Mouse (Mus musculus) layer of hippocampus, adult 8-10 months (tissue): ENCODE results near the gene Rreb1. TPM values are rescaled to one million over a fixed set of nuclear protein-coding genes. Genes with fewer than 3 reads are reported as not detected.

ENCODE experiments used
- DNase-seq, 2 experiments: peaks; one replicate each; pipeline ENCODE4 v3.0.0; 2022; ENCODE audit warnings: low spot score in 2 of 2
- total RNA-seq, 4 experiments: library from RNA; stranded (reverse); gene quantifications; 2 replicates each; pipeline ENCODE4 v1.2.4; 2022

The Rreb1 gene
- total RNA-seq, 4 experiments from 2014 or later: 70.8 to 99.4 (median 89.0) TPM

DNA sequence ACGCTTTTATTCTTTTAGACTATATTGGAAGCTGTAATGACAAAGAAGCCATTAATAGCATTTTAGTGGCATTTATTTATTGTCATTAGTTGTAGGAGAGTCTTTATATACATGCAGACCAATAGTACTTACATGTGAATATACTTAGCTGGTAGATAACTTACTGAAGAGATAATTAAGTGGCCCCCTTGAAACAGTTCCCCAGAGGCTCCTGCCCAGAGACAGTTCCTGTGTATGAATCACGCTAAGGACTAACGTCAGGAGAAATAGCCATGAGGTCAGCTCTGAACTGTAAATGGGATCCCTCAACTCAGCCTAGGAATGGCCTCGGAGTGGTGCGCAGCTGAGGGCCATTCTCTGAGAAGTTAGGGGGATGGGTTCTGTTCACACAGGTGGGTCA lies 73.4 kb downstream of the Rreb1 start:
- DNase-seq: no peak

GRCm38 (mm10) chr13:37852850-37853249 lies 74.7 kb downstream of the Rreb1 start:
- no peak for DNase-seq

DNA sequence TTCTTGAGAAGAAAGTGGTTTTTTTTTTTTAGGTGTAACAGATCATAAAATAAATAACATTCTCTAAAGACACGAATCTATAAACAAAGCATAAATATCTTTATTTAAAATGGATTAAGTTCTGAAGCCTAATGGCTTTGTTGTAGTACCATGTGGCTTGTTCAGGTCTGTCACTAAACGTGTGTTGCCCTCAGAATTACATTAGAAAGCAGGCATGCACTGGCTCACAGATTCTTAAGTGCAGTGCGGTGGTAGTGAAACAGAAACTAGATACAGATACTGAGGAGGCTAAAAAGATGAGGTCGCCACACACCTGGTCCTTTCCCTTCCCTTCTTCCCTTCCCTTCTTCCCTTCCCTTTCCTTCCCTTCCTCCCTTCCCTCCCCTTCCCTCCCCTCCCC lies 75.2 kb downstream of the Rreb1 start:
- DNase-seq: no peak

- no peak for DNase-seq
Measured at GRCm38 (mm10) chr13:37854031-37854431, 75.8 kb downstream of the Rreb1 start.

- no peak for DNase-seq
Measured at GRCm38 (mm10) chr13:37854455-37855220, 76.4 kb downstream of the Rreb1 start.

- DNase-seq: no peak
Measured at GRCm38 (mm10) chr13:37855221-37855757, 77.1 kb downstream of the Rreb1 start.

- no peak for DNase-seq
Measured at GRCm38 (mm10) chr13:37855765-37856164, 77.6 kb downstream of the Rreb1 start.

GRCm38 (mm10) chr13:37856537-37856936 lies 78.3 kb downstream of the Rreb1 start:
- DNase-seq: no peak

GRCm38 (mm10) chr13:37857284-37858065 lies 79.3 kb downstream of the Rreb1 start:
- DNase-seq: peak; percentile 79 to 86

- no peak for DNase-seq
Measured at GRCm38 (mm10) chr13:37858066-37858501, 79.9 kb downstream of the Rreb1 start.

GRCm38 (mm10) chr13:37858508-37858907 lies 80.3 kb downstream of the Rreb1 start:
- DNase-seq: no peak

- DNase-seq: no peak
Measured at GRCm38 (mm10) chr13:37859782-37860181, 81.6 kb downstream of the Rreb1 start.

GRCm38 (mm10) chr13:37860204-37860603 lies 82.0 kb downstream of the Rreb1 start:
- no peak for DNase-seq

DNA sequence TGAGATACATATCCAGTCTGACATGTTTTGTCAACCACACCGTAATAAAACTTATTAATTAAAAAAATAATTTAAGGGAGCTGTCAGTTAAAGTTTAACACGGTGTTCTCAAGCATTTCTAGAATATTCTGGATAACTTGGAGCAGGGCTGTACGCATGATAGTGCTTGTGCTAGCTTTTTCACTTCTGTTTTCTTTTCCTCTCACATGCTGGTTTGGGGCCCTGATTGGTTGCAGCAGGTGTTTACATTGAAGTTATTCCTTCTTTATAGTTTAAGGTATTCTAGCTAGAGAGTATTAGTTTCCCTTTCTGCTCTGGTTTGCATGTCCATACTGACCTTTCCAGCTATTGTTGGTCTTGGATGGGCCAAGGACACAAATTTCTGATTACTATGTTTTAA lies 82.6 kb downstream of the Rreb1 start:
- DNase-seq: no peak

DNA sequence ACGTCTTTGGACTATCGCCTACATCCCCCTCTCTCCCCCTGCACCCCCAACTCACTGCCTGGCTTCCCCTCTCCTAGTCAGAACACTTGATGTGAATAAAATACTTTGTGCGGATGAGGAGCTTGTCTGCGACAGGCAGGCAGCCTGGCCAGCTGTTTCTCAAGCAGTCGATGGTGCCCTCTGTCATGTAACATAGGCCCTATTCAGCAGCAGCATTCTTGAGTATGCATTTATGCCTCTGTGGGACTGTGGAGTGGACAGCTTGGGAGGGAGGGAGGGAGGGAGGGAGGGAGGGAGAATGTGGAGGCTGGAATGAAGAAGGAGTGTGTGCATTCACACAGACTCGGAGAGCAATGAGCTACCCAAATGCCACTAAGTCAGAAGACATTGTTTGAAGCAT lies 84.3 kb downstream of the Rreb1 start:
- DNase-seq: no peak

DNA sequence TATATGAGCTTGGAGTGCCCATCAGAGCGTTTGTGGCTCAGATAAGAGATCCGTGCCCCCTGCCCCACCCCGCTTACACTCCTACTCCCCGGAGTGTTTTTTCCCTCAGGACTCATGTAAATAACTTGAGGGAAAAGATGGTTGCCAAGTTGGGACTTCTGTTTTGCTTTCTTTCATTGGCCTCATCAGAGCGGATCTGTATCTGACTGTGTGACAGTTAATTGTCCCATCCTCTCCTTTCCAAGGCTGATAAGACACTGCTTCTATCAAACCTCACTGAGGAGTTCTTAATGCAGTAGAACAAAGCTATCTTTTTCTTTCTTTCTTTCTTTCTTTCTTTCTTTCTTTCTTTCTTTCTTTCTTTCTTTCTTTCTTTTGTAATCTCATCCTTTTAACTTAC lies 85.4 kb downstream of the Rreb1 start:
- no peak for DNase-seq

- no peak for DNase-seq
Measured at GRCm38 (mm10) chr13:37864697-37865096, 86.5 kb downstream of the Rreb1 start.

- DNase-seq: no peak
Measured at GRCm38 (mm10) chr13:37866296-37866695, 88.1 kb downstream of the Rreb1 start.

- no peak for DNase-seq
Measured at GRCm38 (mm10) chr13:37866846-37867245, 88.6 kb downstream of the Rreb1 start.

DNA sequence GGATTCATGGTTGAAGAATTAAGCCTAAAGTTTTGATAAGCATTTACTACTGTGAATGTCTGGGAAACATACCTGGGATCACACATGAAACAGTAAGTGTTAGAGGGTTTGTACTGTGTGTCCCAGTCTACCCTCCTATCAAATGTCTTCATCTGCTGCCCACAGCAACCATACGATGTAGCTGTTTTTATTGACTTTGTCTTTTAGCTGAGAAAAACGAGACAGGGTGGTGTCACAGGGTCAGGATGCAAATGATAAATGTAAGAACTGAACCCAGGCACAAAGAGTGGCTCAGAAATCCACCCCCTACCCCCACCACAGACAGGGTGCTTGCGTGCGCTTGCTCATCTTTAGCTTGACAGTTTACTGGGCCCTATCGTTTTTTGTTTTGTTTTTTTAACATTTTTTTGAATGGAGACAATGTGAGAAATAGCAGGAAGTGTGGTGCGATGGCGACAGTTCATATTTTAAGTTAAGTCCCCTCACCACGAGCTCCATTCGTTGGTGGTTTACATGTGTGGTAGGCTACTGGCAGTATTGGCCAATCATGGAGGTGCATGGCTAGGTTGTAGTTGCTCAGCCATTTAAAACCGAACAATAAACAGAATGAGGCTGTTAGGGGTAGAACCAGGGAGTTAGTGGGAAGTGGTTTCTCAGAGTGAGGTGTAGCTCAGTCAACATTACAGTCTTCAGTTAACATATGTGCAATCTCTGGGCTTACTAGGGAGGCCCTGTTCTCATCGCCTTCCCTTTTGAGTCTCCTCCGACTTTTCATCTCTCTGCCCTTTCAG lies 92.1 kb downstream of the Rreb1 start:
- no peak for DNase-seq

DNA sequence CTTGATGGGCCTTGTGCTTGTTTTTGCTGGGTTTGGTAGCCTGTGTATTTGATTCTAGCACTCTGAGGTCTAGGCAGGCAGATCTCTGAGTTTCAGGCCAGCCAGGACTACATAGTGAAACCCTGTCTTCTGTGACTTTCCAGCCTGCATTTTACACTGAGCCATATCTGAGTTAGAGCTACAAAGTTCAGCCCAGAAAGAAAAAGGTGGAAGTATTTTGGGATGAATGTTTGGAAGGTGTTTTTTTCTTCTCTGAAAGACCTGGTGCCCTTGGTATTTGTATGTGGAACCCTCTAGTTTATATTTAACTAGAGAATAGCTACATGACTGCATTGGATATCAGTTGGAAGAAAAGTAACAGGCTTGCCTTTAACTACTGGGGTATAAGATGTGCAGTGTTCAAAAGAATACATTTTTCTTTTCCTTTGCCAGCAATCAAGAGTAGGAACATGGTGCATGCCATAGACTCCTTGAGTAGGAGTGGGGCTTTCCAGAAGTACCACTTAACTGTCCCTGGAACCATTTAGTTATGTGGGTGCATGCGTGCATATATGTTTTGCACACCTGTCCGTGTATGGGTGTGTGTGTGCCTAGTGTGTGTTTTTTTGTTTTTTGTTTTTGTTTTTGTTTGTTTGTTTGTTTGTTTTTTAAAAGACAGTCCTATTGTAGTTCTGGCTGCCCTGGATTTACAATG lies 94.1 kb downstream of the Rreb1 start:
- DNase-seq: no peak
